Mouse (Mus musculus): ENCODE measurements at regions not wholly inside any gene's neighbourhood (a gene's known extent, or its start where the extent isn't known, plus 50 kb on each side); places are given as distances from the start of the nearest gene placed in this dataset.

DNA sequence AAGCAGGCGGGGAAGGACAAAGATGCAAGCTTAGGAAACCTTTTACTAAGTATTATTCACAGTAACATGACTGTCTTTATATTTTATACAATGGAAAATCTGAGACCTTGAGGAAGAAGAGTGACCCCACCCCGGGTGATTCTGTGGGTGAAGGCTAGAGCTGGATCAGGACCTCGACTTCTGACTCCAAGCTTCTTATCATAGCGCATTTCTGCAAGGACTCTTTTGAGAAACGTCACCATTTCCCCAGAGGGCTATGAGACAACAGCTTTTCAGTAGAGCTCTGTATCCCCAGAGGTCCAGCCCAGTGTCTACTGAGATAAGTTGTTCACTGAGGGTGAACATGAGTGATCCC is 69.0 kb downstream of the Rpusd4 start:
- H3K36me3 ChIP-seq (ENCODE audit: control insufficient read depth, insufficient read depth, low read length), result no peaks in the 10 kb centered on the region
- H3K27me3 ChIP-seq (ENCODE audit: control insufficient read depth, insufficient read depth, low read length), result 0 out of 2 replicates have a peak, but pooled peaks cover 3% of the 10 kb centered on the region
- H3K9ac ChIP-seq (replicated peaks; ENCODE audit: low read depth, low read length), result no peak overlapping the region
- WGBS, result 79% methylated on average over 5 of the region's 5 CpGs
- no peaks in the 10 kb centered on the region for H3K9me3 ChIP-seq (ENCODE audit: control insufficient read depth, low read length)
- H3K4me3 ChIP-seq (ENCODE audit: low read depth, low read length), result no peak overlapping the region
- H3K4me1 ChIP-seq (ENCODE audit: control insufficient read depth, insufficient read depth, low read length), result peaks cover 14% of the 10 kb centered on the region; the same call in 1 of the 2 replicates
- no peak overlapping the region for H3K4me2 ChIP-seq (ENCODE audit: low read depth, low read length)
- no peak overlapping the region for H3K27ac ChIP-seq (ENCODE audit: low read depth, low read length)
- no peak for ATAC-seq (ENCODE audit: low read depth)

DNA sequence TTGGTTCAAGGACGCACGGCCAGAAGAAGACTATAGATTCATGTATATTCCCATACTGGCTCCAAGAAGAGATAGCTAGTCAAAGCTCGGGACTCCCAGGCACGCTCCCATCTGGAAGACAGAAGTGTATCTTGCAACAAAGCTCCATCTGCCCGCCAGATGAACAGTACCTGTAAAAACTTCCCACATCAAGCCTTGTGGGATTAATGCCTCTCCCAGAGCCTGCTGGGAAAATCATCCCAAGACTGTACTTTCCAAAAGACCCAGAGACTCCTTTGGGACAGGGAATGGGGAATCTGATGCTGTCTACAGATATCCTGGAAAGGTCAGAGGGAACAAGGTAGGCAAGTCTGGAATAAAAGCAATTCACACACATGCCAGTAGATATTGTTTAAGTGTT is 71.2 kb downstream of the Rpusd4 start:
- Histone ChIP-seq H3K9ac (replicated peaks; ENCODE audit: low read depth, low read length) (no peak overlapping the region), H3K4me3 (ENCODE audit: low read depth, low read length) (no peak overlapping the region), H3K4me2 (ENCODE audit: low read depth, low read length) (no peak overlapping the region), H3K27me3 (ENCODE audit: control insufficient read depth, insufficient read depth, low read length) (no peaks in the 10 kb centered on the region), H3K4me1 (ENCODE audit: control insufficient read depth, insufficient read depth, low read length) (peaks cover 16% of the 10 kb centered on the region; the same call in 1 of the 2 replicates), H3K36me3 (ENCODE audit: control insufficient read depth, insufficient read depth, low read length) (no peaks in the 10 kb centered on the region), H3K27ac (ENCODE audit: low read depth, low read length) (no peak overlapping the region), H3K9me3 (ENCODE audit: control insufficient read depth, low read length) (no peaks in the 10 kb centered on the region)
- no peak for ATAC-seq (ENCODE audit: low read depth)
- 88% methylated on average over 5 of the region's 5 CpGs for WGBS

DNA sequence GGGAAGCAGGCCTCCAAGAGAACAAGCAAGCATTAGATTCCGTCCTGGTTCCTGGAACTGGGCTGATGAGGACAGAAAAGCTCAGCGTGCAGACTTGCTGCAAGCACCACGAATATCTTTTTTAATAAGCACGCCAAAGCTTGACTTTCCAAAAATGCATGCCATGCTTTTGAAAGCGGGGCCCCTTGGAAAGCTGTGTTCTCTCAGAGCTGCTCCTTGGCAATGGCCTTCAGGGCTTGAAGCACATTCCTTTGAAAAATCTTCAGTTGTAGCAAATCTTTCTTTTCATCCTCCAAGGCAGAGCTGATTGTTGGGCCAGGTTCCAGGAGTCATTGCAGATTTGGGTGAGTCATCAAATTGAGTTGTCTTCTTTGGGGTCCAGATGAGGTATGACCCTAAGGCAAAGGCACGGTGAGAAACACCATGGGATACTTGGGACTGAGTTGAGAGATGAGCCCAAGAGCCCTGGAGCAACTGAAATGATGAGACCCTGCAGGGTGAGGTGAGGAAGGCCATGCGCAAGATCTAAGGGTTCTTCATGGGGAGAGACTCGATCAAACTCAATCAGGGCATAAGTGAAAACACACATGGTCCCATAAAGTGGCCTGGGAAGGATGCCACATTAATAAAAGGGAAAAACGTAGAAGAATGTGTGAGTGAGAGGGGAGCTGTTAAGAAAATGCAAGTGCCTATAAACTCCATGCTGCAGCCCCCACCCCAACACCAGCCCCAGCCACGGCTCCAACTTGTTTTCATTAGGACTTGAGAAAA is 72.0 kb downstream of the Rpusd4 start:
- H3K9ac ChIP-seq (replicated peaks; ENCODE audit: low read depth, low read length), result no peak overlapping the region
- H3K4me3 ChIP-seq (ENCODE audit: low read depth, low read length), result no peak overlapping the region
- no peaks in the 10 kb centered on the region for H3K27me3 ChIP-seq (ENCODE audit: control insufficient read depth, insufficient read depth, low read length)
- H3K36me3 ChIP-seq (ENCODE audit: control insufficient read depth, insufficient read depth, low read length), result no peaks in the 10 kb centered on the region
- ATAC-seq (ENCODE audit: low read depth), result no peak
- no peak overlapping the region for H3K4me2 ChIP-seq (ENCODE audit: low read depth, low read length)
- no peaks in the 10 kb centered on the region for H3K9me3 ChIP-seq (ENCODE audit: control insufficient read depth, low read length)
- no peak overlapping the region for H3K27ac ChIP-seq (ENCODE audit: low read depth, low read length)
- 89% methylated on average over 10 of the region's 10 CpGs for WGBS
- H3K4me1 ChIP-seq (ENCODE audit: control insufficient read depth, insufficient read depth, low read length), result peaks cover 16% of the 10 kb centered on the region; the same call in 1 of the 2 replicates

DNA sequence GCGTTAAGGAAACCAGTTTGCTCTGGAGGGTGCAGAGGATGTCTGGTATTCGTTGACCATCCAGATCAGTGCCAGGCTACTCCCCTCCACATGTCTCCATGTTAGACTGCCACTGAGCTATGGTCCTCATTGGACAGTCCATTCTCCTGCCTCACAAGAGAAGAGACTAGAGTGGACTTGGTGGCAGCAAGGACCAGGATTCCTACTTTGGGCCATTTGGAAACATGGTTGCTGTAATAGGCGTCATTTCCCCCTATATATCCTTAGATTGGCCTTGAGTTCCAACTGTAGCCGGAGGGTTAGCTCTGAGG is 72.6 kb downstream of the Rpusd4 start:
- no peak overlapping the region for H3K4me3 ChIP-seq (ENCODE audit: low read depth, low read length)

DNA sequence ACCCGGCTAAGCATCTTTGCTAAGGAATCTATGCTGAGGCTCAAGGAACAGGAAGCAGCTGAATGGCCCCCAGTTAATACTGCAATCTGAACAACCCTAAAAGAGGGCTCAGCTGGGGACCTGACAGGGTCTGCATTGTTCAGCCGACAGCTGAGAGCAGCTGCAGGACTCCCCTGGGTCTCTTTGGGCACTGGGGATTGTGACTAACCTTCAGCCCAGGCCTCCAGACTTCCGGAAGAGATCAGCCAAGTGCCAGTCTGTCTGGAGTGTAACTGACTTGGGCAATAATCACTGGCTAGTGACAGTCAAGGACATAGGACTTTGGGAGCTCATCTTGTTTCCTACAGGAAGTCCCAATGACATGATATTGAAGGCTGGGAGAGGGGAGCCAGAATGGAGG is 73.1 kb downstream of the Rpusd4 start:
- ATAC-seq (ENCODE audit: low read depth), result no peak
- Histone ChIP-seq H3K4me2 (ENCODE audit: low read depth, low read length) (no peak overlapping the region), H3K4me1 (ENCODE audit: control insufficient read depth, insufficient read depth, low read length) (peaks cover 16% of the 10 kb centered on the region; the same call in 1 of the 2 replicates), H3K36me3 (ENCODE audit: control insufficient read depth, insufficient read depth, low read length) (no peaks in the 10 kb centered on the region), H3K9me3 (ENCODE audit: control insufficient read depth, low read length) (no peaks in the 10 kb centered on the region), H3K27ac (ENCODE audit: low read depth, low read length) (no peak overlapping the region), H3K9ac (replicated peaks; ENCODE audit: low read depth, low read length) (no peak overlapping the region), H3K4me3 (ENCODE audit: low read depth, low read length) (no peak overlapping the region), H3K27me3 (ENCODE audit: control insufficient read depth, insufficient read depth, low read length) (no peaks in the 10 kb centered on the region)
- 11% methylated on average over 3 of the region's 3 CpGs for WGBS

More for the DNA sequence above, 72.6 kb downstream of the Rpusd4 start:
- no peak overlapping the region for H3K4me2 ChIP-seq (ENCODE audit: low read depth, low read length)
- H3K9me3 ChIP-seq (ENCODE audit: control insufficient read depth, low read length), result no peaks in the 10 kb centered on the region
- no peak for ATAC-seq (ENCODE audit: low read depth)
- 86% methylated on average over 4 of the region's 4 CpGs for whole genome bisulfite sequencing
- H3K4me1 ChIP-seq (ENCODE audit: control insufficient read depth, insufficient read depth, low read length), result peaks cover 16% of the 10 kb centered on the region; the same call in 1 of the 2 replicates
- no peak overlapping the region for H3K27ac ChIP-seq (ENCODE audit: low read depth, low read length)
- no peak overlapping the region for H3K9ac ChIP-seq (replicated peaks; ENCODE audit: low read depth, low read length)
- no peaks in the 10 kb centered on the region for H3K27me3 ChIP-seq (ENCODE audit: control insufficient read depth, insufficient read depth, low read length)
- H3K36me3 ChIP-seq (ENCODE audit: control insufficient read depth, insufficient read depth, low read length), result no peaks in the 10 kb centered on the region

DNA sequence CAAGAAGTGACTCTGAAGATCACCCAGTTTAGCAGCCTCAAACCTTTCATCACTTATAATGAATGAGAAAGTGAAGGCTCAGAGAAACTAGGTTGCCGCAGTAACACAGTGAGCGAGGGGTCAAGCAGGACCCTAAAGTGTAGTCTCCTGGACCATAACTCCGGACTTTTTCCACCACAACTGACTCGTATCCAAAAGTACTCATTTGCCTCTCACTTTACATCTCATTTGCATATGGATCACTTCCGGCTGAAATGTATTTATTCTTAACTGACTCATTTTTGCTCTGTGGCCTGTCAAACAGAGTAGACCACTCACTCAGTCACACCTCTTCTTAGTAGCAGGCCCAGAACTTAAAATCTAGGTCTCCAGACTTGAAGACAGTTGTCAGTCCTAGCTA is 73.7 kb downstream of the Rpusd4 start:
- Histone ChIP-seq H3K27ac (ENCODE audit: low read depth, low read length) (no peak overlapping the region), H3K9ac (replicated peaks; ENCODE audit: low read depth, low read length) (no peak overlapping the region), H3K36me3 (ENCODE audit: control insufficient read depth, insufficient read depth, low read length) (no peaks in the 10 kb centered on the region), H3K4me2 (ENCODE audit: low read depth, low read length) (no peak overlapping the region), H3K9me3 (ENCODE audit: control insufficient read depth, low read length) (no peaks in the 10 kb centered on the region), H3K4me1 (ENCODE audit: control insufficient read depth, insufficient read depth, low read length) (peaks cover 12% of the 10 kb centered on the region; the same call in 1 of the 2 replicates), H3K27me3 (ENCODE audit: control insufficient read depth, insufficient read depth, low read length) (no peaks in the 10 kb centered on the region), H3K4me3 (ENCODE audit: low read depth, low read length) (no peak overlapping the region)
- no peak for ATAC-seq (ENCODE audit: low read depth)
- 81% methylated on average over 5 of the region's 5 CpGs for WGBS

DNA sequence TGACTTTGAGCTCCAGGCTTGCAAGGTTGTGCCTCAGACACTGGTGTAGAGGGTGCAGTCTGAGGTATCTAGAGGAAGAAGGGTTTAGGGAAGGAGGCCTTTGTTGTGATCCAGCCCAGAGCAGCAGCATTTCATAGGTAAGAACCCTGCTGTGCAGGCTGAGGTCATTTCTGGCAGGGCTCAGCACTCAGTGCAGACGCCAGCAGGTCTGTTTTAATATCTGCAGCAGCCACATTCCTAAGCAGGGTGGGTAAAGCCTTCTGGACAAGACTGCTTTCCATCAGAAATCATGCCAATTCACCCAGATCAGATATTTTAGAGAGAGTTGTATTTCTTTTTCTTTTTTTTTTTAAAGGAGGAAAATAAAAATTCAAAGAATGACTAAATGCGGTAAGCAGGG is 74.8 kb downstream of the Rpusd4 start:
- H3K4me1 ChIP-seq (ENCODE audit: control insufficient read depth, insufficient read depth, low read length), result peaks cover 7% of the 10 kb centered on the region; the same call in 1 of the 2 replicates
- 62% methylated on average over 2 of the region's 2 CpGs for WGBS
- H3K4me2 ChIP-seq (ENCODE audit: low read depth, low read length), result no peak overlapping the region
- H3K9ac ChIP-seq (replicated peaks; ENCODE audit: low read depth, low read length), result no peak overlapping the region
- no peak for ATAC-seq (ENCODE audit: low read depth)
- no peak overlapping the region for H3K4me3 ChIP-seq (ENCODE audit: low read depth, low read length)
- H3K36me3 ChIP-seq (ENCODE audit: control insufficient read depth, insufficient read depth, low read length), result no peaks in the 10 kb centered on the region
- H3K27ac ChIP-seq (ENCODE audit: low read depth, low read length), result no peak overlapping the region
- no peaks in the 10 kb centered on the region for H3K9me3 ChIP-seq (ENCODE audit: control insufficient read depth, low read length)
- no peaks in the 10 kb centered on the region for H3K27me3 ChIP-seq (ENCODE audit: control insufficient read depth, insufficient read depth, low read length)

DNA sequence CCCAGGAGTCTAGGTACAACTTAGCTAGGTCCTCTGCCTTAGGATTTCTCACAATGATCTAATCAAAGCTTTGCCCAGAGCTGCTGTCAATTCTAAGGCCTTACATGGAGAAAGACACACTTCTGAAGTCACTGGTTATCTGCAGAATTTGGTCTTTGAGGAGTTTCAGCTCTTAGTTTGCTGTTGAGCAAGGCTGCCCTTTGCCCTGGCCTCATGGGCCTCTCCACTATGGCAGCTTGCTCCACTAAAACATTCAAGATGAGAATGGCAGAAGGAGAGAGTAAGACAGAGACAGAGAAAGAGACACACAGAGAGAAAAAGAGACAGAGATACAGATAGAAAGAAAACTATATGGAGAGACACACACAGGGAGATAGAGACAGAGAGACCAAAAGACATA is 75.7 kb downstream of the Rpusd4 start:
- no peak for ATAC-seq (ENCODE audit: low read depth)
- no peaks in the 10 kb centered on the region for H3K27me3 ChIP-seq (ENCODE audit: control insufficient read depth, insufficient read depth, low read length)
- H3K4me1 ChIP-seq (ENCODE audit: control insufficient read depth, insufficient read depth, low read length), result peaks cover 7% of the 10 kb centered on the region; the same call in 1 of the 2 replicates
- H3K9me3 ChIP-seq (ENCODE audit: control insufficient read depth, low read length), result no peaks in the 10 kb centered on the region
- H3K4me2 ChIP-seq (ENCODE audit: low read depth, low read length), result no peak overlapping the region
- no peaks in the 10 kb centered on the region for H3K36me3 ChIP-seq (ENCODE audit: control insufficient read depth, insufficient read depth, low read length)
- H3K9ac ChIP-seq (replicated peaks; ENCODE audit: low read depth, low read length), result no peak overlapping the region
- no peak overlapping the region for H3K27ac ChIP-seq (ENCODE audit: low read depth, low read length)
- no peak overlapping the region for H3K4me3 ChIP-seq (ENCODE audit: low read depth, low read length)

DNA sequence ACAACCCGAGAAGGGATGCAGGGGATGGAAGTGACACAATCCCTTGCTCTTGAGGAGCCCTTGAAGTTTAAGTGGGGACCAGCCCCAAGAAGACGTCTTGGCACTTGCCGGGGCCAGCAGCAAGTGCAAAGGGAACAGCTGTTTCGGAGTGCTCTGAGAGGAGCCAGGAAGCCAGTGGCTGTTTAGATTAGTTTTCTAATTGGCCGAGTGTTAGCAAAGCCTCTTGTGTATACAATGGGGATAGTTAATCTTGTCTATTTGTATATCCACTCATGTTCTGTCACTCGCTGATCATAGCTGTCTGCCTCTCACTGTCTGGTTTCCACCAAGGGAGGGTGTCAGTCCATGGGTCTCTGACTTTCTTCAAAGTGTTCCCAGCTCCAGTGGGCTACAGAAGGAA is 76.6 kb upstream of the Cdon start:
- no peaks in the 10 kb centered on the region for H3K36me3 ChIP-seq (ENCODE audit: control insufficient read depth, insufficient read depth, low read length)
- no peak overlapping the region for H3K9ac ChIP-seq (replicated peaks; ENCODE audit: low read depth, low read length)
- H3K4me3 ChIP-seq (ENCODE audit: low read depth, low read length), result no peak overlapping the region
- peaks cover 7% of the 10 kb centered on the region; the same call in 1 of the 2 replicates for H3K4me1 ChIP-seq (ENCODE audit: control insufficient read depth, insufficient read depth, low read length)
- H3K4me2 ChIP-seq (ENCODE audit: low read depth, low read length), result no peak overlapping the region
- H3K27me3 ChIP-seq (ENCODE audit: control insufficient read depth, insufficient read depth, low read length), result no peaks in the 10 kb centered on the region
- 58% methylated on average over 6 of the region's 6 CpGs for WGBS
- no peak overlapping the region for H3K27ac ChIP-seq (ENCODE audit: low read depth, low read length)
- ATAC-seq (ENCODE audit: low read depth), result no peak
- H3K9me3 ChIP-seq (ENCODE audit: control insufficient read depth, low read length), result no peaks in the 10 kb centered on the region
